Mouse (Mus musculus) kidney, adult 2 months (tissue): ENCODE data around the gene Grik4. TPM values are rescaled to one million over a fixed set of nuclear protein-coding genes. Genes with fewer than 3 reads are reported as not detected.

ENCODE experiments used
- DNase-seq: peaks from one replicate; pipeline ENCODE4 v3.0.0; 2021
- H3K27ac ChIP-seq: fragments of 200-500 bp; 2 replicates; pipeline ENCODE4 v1.5.1; 2012; ENCODE audit warnings: low read depth, low read length, control low read depth, inconsistent platforms; ENCODE audit not compliant: insufficient read depth
- H3K27me3 ChIP-seq: fragments of 200-500 bp; replicated peaks from 2 replicates; pipeline ENCODE4 v1.6.1; 2012; ENCODE audit warnings: mild to moderate bottlenecking, moderate library complexity, low read length, inconsistent platforms; ENCODE audit not compliant: control insufficient read depth, insufficient read depth
- H3K36me3 ChIP-seq: fragments of 200-500 bp; 2 replicates; pipeline ENCODE4 v1.6.1; 2012; ENCODE audit warnings: mild to moderate bottlenecking, moderate library complexity, low read length, inconsistent platforms; ENCODE audit not compliant: control insufficient read depth, insufficient read depth
- H3K4me1 ChIP-seq: fragments of 200-500 bp; 2 replicates; pipeline ENCODE4 v1.6.1; 2011; ENCODE audit warnings: low read length; ENCODE audit not compliant: control insufficient read depth, insufficient read depth
- H3K4me3 ChIP-seq: fragments of 200-500 bp; 2 replicates; pipeline ENCODE4 v1.5.1; 2011; ENCODE audit warnings: mild to moderate bottlenecking, low read depth, low read length, control low read depth; ENCODE audit not compliant: insufficient read depth
- CTCF ChIP-seq: fragments of 200-500 bp; conservative IDR thresholded peaks from 2 replicates; pipeline ENCODE4 v1.5.1; 2011; ENCODE audit warnings: low read depth, mild to moderate bottlenecking, control low read depth, low read length, moderate library complexity, mixed read lengths; ENCODE audit not compliant: insufficient read depth, insufficient read length
- POLR2A ChIP-seq: fragments of 200-500 bp; IDR thresholded peaks from one replicate; pipeline ENCODE4 v1.6.1; 2011; ENCODE audit warnings: low read depth, low read length, control low read depth
- WGBS: fragments of 180-500 bp; shearing (Covaris S2); methylation state at CpG from one replicate; pipeline ENCODE4 v1.1.7; 2018; 5-methylcytosine and 5-hydroxymethylcytosine counted together
- polyA plus RNA-seq: library from polyadenylated mRNA; depleted of rRNA; stranded (reverse); fragments of >200 nt; gene quantifications from 2 replicates; pipeline ENCODE4 v1.2.3, GENCODE M21; 2012

Grik4 gene
- polyA plus RNA-seq, 1 experiment: 0.05 TPM

DNA sequence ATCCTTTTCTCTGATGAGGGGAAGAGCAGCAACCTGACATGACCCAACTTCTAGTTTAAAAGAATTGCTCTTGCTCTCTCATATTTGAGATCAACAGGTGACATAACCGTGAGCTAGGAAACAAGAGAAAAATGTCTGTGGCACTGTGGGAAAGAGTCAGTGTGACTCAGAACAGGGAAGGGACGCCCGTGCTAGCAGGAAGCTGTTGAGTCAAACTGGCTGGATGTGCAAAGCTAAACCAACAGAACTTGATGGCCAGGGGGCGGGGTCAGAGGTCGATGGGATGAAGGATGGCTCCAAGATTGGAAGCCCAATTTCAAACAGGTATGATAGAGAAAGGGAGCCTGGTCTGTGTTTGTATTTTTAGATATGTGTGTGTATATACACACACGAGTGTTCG, 144.2 kb downstream of the Grik4 start:
- H3K4me3 ChIP-seq: no peak overlapping the region
- TF ChIP-seq CTCF (no peak), POLR2A (no peak)
- WGBS: 89% methylated on average over 7 of the region's 7 CpGs
- H3K27ac ChIP-seq: no peak overlapping the region
- H3K4me1 ChIP-seq: no peaks in the 10 kb centered on the region
- H3K36me3 ChIP-seq: no peaks in the 10 kb centered on the region
- no peak for DNase-seq
- H3K27me3 ChIP-seq: no peaks in the 10 kb centered on the region

DNA sequence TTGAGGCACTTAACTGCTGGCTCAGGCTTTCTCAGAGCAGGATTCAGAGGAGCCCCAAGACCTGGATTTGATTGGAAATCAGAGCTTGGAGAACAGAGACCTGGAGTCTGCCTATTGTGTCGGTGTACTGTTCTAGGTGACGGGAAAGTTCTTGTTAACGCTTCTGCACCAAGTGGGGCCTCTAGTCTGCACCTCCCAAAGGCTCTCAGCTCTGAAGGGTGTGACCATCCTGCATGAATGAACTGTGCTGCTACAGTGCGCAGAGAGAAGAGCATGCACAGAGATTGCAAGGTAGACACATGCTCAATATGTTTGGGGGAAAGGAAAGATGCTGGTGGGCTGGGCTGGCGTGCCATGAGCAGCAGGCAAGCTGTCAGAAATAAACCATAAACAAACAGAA, 144.6 kb downstream of the Grik4 start:
- 87% methylated on average over 5 of the region's 5 CpGs for WGBS
- TF ChIP-seq CTCF (no peak), POLR2A (no peak)

DNA sequence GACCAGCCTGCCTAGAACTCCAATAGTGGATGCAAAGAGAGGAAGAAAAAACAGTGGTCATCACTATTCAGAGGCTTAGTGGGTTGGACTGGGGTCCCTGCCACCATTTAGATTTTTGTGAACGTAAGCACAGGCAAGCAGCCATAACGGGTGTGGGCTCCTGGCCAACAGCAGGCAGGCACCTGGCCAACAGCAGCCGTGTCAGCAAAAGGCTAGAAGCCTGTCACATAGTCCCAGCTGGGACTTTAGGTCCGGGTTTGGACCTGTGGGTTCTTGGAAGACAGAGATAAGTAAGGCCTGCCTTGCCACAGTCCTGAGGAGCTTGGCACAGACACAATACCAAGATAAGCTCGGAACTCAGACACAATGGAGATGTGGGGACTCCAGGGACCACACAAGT, 145.1 kb downstream of the Grik4 start:
- H3K27me3 ChIP-seq: no peaks in the 10 kb centered on the region
- WGBS: 23% methylated on average over 5 of the region's 5 CpGs
- DNase-seq: peak; percentile 47
- no peaks in the 10 kb centered on the region for H3K36me3 ChIP-seq
- H3K4me3 ChIP-seq: no peak overlapping the region
- no peak overlapping the region for H3K27ac ChIP-seq
- TF ChIP-seq POLR2A: no peak
- no peak for TF ChIP-seq CTCF
- no peaks in the 10 kb centered on the region for H3K4me1 ChIP-seq

More for the DNA sequence above, 144.6 kb downstream of the Grik4 start:
- Histone ChIP-seq H3K4me3 (no peak overlapping the region), H3K36me3 (no peaks in the 10 kb centered on the region), H3K27ac (no peak overlapping the region), H3K27me3 (no peaks in the 10 kb centered on the region), H3K4me1 (no peaks in the 10 kb centered on the region)
- DNase-seq: no peak

DNA sequence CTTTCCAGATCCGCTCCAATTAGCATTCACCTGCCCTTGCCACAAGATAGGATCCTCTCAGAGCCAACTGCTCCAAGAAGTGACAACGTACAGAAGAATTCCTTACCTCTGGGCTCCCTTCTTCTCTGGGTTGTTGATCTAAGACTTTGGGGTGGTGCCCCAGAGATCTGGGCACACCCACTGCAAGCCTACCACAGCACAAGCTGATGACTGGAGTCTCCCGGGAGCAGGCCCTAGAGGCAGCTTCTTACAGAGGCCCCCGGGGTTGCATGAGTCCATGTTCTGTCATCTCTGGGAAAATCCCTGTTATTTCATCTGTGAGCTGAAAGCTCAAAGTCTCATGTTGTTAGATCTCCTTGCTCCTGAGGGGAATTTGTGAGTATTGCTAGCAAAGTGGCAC, 146.0 kb downstream of the Grik4 start:
- 87% methylated on average over 4 of the region's 4 CpGs for WGBS
- no peak for DNase-seq
- no peaks in the 10 kb centered on the region for H3K4me1 ChIP-seq
- no peak overlapping the region for H3K27ac ChIP-seq
- H3K27me3 ChIP-seq: no peaks in the 10 kb centered on the region
- no peak overlapping the region for H3K4me3 ChIP-seq
- H3K36me3 ChIP-seq: no peaks in the 10 kb centered on the region
- TF ChIP-seq CTCF: no peak
- TF ChIP-seq POLR2A: no peak

DNA sequence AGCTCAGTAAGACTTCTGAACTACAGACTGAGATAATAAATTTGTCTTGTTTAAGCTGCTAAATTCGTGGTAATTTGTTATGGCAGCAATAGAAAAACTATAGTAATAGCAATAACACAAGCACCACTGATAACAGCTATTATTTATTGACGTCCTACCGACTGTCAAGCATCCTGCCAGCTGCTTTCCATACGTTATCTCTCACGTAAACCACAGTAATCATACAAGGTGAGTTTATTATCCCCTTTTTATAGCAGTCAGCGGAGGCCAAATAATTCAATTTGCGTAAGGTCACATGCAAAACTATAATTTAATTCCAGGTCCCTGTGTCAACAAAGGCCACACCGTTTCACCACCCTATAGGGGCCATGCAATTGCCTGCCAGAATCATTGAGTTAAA, 147.0 kb downstream of the Grik4 start:
- Histone ChIP-seq H3K27me3 (no peaks in the 10 kb centered on the region), H3K27ac (no peak overlapping the region), H3K4me1 (no peaks in the 10 kb centered on the region), H3K36me3 (no peaks in the 10 kb centered on the region), H3K4me3 (no peak overlapping the region)
- 78% methylated on average over 8 of the region's 8 CpGs for WGBS
- no peak for TF ChIP-seq POLR2A
- DNase-seq: no peak

DNA sequence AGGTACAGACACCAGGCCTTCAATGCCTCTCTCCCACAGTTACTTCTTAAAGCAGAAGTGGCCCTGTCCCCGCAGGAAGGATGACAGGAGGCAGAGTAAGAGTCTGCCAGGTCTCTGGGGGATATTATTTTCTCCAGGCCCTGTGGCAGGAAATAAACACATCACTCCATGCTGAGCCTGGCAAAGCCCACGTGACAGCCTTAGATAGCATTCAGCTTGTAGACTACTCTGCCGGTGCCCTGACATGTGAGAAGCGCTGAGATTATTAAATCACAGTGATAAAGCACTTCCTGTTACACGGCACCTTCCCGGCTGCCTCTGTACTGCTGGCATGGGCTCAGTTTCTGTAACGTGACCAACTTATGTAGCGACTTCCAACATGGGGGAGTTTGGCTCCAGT, 148.4 kb downstream of the Grik4 start:
- DNase-seq: peak; percentile 18
- Histone ChIP-seq H3K36me3 (no peaks in the 10 kb centered on the region), H3K27ac (no peak overlapping the region), H3K4me3 (no peak overlapping the region), H3K4me1 (no peaks in the 10 kb centered on the region), H3K27me3 (no peaks in the 10 kb centered on the region)
- 18% methylated on average over 8 of the region's 8 CpGs for WGBS
- TF ChIP-seq CTCF (no peak), POLR2A (no peak)

DNA sequence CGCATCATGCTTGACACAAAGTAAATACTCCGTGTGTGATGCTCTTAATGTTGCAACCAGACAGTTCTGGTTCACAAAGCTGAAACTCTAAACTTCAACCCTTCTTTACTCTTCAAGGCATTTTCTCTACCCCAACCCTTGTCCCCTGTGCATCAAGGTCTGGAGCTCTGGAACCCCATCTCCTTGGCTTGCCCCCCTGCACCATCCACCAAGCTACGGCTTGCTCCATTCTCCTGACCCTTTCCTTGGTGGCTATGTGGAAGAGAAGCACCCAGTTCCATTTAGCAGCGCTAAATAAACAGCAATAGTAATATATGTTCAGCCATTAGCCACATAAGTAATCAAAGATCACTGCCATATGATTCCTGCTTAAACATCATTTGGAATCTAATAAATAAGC, 150.3 kb downstream of the Grik4 start:
- Histone ChIP-seq H3K27ac (no peak overlapping the region), H3K36me3 (no peaks in the 10 kb centered on the region), H3K4me1 (no peaks in the 10 kb centered on the region), H3K27me3 (no peaks in the 10 kb centered on the region), H3K4me3 (no peak overlapping the region)
- DNase-seq: no peak
- 89% methylated on average over 4 of the region's 4 CpGs for WGBS
- TF ChIP-seq CTCF: no peak
- TF ChIP-seq POLR2A: no peak

DNA sequence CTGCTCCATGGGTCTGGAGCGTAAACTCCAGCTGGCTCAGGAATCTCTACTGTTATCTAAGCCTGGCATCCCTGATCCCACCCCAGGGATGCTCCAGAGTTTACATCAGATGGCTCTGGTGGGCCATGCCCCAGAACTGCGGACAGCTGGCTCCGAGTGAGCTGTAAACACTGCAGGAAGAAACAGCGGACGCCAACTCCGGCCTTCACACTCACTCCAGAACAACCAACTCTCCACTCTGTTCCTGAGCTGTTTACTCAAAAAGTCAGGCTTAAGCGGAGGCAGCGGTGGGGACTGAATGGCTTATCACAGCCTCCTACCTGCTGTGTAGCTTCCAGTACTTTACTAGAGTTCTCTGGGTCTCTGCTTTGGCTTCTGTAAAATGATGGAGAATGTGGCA, 150.7 kb downstream of the Grik4 start:
- no peak for DNase-seq
- TF ChIP-seq POLR2A (no peak), CTCF (no peak)
- 90% methylated on average over 8 of the region's 8 CpGs for WGBS
- Histone ChIP-seq H3K4me1 (no peaks in the 10 kb centered on the region), H3K27ac (no peak overlapping the region), H3K36me3 (no peaks in the 10 kb centered on the region), H3K27me3 (no peaks in the 10 kb centered on the region), H3K4me3 (no peak overlapping the region)
